Mouse (Mus musculus) limb, embryonic 12.5 days (tissue): ENCODE data around the gene Rims1. TPM values are rescaled to one million over a fixed set of nuclear protein-coding genes. Genes with fewer than 3 reads are reported as not detected.

Experiments
- ATAC-seq: fragments of 200-750 bp; cut with Nextera tagmentation; 2 replicates; pipeline ENCODE4 v1.8.0; 2017; ENCODE audit warnings: low read depth, moderate TSS enrichment; ENCODE audit not compliant: insufficient number of reproducible peaks, insufficient read depth, low FRiP score, low TSS enrichment
- H3K27ac ChIP-seq: fragments of 300-500 bp; sonication (generic); 2 replicates; pipeline ENCODE4 v1.5.1; 2016; ENCODE audit warnings: mild to moderate bottlenecking, moderate library complexity
- H3K27me3 ChIP-seq: fragments of 300-500 bp; sonication (generic); 2 replicates; pipeline ENCODE4 v1.6.1; 2016; ENCODE audit warnings: mild to moderate bottlenecking, moderate library complexity
- H3K36me3 ChIP-seq: fragments of 300-500 bp; sonication (generic); 2 replicates; pipeline ENCODE4 v1.6.1; 2016; ENCODE audit warnings: mild to moderate bottlenecking, moderate library complexity
- H3K4me1 ChIP-seq: fragments of 300-500 bp; sonication (generic); replicated peaks from 2 replicates; pipeline ENCODE4 v1.6.1; 2016
- H3K4me2 ChIP-seq: fragments of 300-500 bp; sonication (generic); 2 replicates; pipeline ENCODE4 v1.6.1; 2016; ENCODE audit warnings: mild to moderate bottlenecking, moderate library complexity
- H3K4me3 ChIP-seq: fragments of 300-500 bp; sonication (generic); replicated peaks from 2 replicates; pipeline ENCODE4 v1.5.1; 2016; ENCODE audit warnings: mild to moderate bottlenecking
- H3K9ac ChIP-seq: fragments of 300-500 bp; sonication (generic); replicated peaks from 2 replicates; pipeline ENCODE4 v1.6.1; 2016; ENCODE audit warnings: mild to moderate bottlenecking, moderate library complexity
- H3K9me3 ChIP-seq: fragments of 300-500 bp; sonication (generic); 2 replicates; pipeline ENCODE4 v1.6.1; 2016; ENCODE audit warnings: mild to moderate bottlenecking, moderate library complexity
- WGBS: fragments of 180-500 bp; shearing (Covaris S2); methylation state at CpG from one replicate; pipeline ENCODE4 v1.1.7; 2016; 5-methylcytosine and 5-hydroxymethylcytosine counted together
- polyA plus RNA-seq: library from polyadenylated mRNA; unstranded; fragments of >200 nt; fragmentation: Nextera tagmentation; extraction: Ambion mirVana; gene quantifications from 2 replicates; pipeline ENCODE4 v1.2.1, GENCODE M21; 2016

Gene Rims1
- polyA plus RNA-seq, 1 experiment from 2014 or later, result 2.3 TPM

DNA sequence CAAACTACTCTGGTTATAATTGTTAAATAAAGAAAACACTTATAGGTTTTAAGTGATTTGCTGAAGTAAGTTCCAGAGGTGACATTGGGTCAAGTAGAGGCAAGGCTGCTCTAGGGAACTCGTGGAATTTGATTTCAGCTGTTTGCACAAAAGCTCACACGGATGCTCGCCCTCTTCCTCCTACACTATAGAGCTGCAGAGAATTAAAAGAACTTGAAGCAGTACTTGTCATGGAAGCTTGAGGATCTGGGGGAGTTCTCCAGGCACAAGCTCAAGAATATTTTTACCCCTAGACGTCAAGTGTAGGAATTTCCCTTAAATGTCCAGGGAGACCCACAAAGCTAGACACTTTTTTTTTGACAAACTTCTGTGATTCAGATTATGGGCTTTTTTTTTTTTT is 42.4 kb downstream of the Rims1 start:
- H3K36me3 ChIP-seq, result no peaks in the 10 kb centered on the region
- 89% methylated on average over 4 of the region's 4 CpGs for WGBS
- H3K27ac ChIP-seq, result no peak overlapping the region
- H3K27me3 ChIP-seq, result no peaks in the 10 kb centered on the region
- no peaks in the 10 kb centered on the region for H3K4me1 ChIP-seq
- no peak overlapping the region for H3K4me3 ChIP-seq
- H3K9ac ChIP-seq, result no peak overlapping the region
- ATAC-seq, result no peak
- H3K9me3 ChIP-seq, result no peaks in the 10 kb centered on the region
- no peak overlapping the region for H3K4me2 ChIP-seq

DNA sequence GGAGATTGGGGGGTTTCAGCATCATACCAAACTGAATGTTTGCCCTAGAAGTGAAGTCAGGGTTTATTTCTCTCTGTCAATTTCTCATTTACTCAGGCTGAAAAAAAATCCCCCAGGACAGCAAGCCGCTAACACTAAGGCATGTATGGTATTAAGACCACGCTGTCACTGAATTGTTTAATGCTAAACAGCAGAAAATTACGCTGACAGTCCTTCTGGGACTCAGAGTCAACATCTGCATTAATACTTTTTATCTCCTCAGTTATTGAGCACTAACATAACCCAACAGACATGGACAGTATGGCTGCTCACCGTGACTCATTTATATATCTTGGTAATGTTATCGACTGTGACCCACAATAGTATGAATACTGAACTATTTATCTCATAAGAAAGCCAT is 43.0 kb downstream of the Rims1 start:
- H3K36me3 ChIP-seq, result no peaks in the 10 kb centered on the region
- ATAC-seq, result no peak
- WGBS, result 87% methylated on average over 5 of the region's 5 CpGs
- H3K4me2 ChIP-seq, result no peak overlapping the region
- no peaks in the 10 kb centered on the region for H3K4me1 ChIP-seq
- H3K27ac ChIP-seq, result no peak overlapping the region
- no peak overlapping the region for H3K4me3 ChIP-seq
- no peaks in the 10 kb centered on the region for H3K27me3 ChIP-seq
- no peaks in the 10 kb centered on the region for H3K9me3 ChIP-seq
- no peak overlapping the region for H3K9ac ChIP-seq

DNA sequence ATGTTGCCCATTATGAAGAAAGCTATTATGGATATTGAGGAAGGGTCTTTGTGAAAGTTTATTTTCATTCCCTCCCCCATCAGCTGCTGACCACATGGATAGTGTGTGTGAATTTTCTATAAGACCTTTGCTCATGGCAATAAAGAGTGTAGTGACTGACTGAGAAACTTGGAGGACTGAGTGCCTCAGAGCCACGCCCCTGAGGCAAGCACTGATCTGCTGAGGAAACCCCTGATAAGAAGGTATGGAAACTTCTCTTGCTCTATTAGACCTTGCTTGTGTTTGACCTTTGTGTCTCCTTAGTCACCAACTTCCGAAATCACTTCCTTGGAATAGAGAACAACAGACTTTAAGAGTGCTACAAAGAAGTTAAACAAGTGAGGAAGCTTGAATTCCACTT is 55.3 kb downstream of the Rims1 start:
- no peaks in the 10 kb centered on the region for H3K9me3 ChIP-seq
- no peaks in the 10 kb centered on the region for H3K36me3 ChIP-seq
- H3K27me3 ChIP-seq, result no peaks in the 10 kb centered on the region
- H3K27ac ChIP-seq, result no peak overlapping the region
- H3K4me1 ChIP-seq, result no peaks in the 10 kb centered on the region
- H3K4me3 ChIP-seq, result no peak overlapping the region
- H3K4me2 ChIP-seq, result no peak overlapping the region
- no peak overlapping the region for H3K9ac ChIP-seq
- ATAC-seq, result no peak
- 76% methylated on average over 2 of the region's 2 CpGs for WGBS

DNA sequence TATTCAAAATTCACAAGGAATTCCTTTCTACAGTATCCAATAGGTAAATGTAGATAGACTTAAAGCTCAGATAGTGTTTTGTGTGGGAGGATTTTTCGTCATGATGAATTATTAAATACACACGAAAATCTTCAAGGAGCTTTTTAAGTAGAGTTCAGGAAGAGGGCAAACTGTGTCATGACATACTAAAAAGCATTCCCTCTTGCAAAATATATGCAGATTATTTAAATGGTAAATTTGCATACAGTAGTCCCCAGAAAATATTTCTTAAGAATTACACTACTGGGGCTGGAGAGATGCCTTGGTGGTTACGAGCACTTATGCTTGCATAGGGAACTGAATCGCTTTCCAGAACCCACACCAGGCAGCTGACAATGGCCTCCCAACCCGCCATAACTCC is 61.1 kb downstream of the Rims1 start:
- Histone ChIP-seq H3K9ac (no peak overlapping the region), H3K27me3 (no peaks in the 10 kb centered on the region), H3K27ac (no peak overlapping the region), H3K9me3 (no peaks in the 10 kb centered on the region), H3K36me3 (no peaks in the 10 kb centered on the region), H3K4me1 (no peaks in the 10 kb centered on the region), H3K4me2 (no peak overlapping the region), H3K4me3 (no peak overlapping the region)
- WGBS, result 90% methylated on average over 5 of the region's 5 CpGs
- ATAC-seq, result no peak

DNA sequence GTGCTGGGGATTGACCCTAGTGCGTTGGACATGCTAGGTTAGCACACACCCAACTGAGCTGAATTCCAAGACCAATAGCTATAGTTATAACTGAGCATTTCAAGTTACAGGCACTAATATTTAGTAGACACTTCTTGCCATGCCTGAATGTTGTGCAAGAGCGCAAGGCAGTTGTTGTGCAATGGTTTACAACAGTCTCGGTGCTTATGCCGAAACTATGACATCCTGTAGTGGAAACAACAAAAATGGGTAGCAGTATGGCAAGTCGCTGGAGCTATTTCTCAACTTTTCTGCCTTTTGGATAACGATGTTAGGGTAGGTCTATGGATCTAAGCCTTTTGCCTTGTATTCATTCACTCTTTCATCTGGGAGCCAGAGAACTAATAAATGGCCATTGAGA is 68.3 kb downstream of the Rims1 start:
- H3K4me1 ChIP-seq, result no peaks in the 10 kb centered on the region
- H3K27ac ChIP-seq, result no peak overlapping the region
- H3K36me3 ChIP-seq, result no peaks in the 10 kb centered on the region
- no peak overlapping the region for H3K4me2 ChIP-seq
- WGBS, result 91% methylated on average over 6 of the region's 6 CpGs
- H3K9ac ChIP-seq, result no peak overlapping the region
- H3K27me3 ChIP-seq, result no peaks in the 10 kb centered on the region
- no peak for ATAC-seq
- no peak overlapping the region for H3K4me3 ChIP-seq
- no peaks in the 10 kb centered on the region for H3K9me3 ChIP-seq

DNA sequence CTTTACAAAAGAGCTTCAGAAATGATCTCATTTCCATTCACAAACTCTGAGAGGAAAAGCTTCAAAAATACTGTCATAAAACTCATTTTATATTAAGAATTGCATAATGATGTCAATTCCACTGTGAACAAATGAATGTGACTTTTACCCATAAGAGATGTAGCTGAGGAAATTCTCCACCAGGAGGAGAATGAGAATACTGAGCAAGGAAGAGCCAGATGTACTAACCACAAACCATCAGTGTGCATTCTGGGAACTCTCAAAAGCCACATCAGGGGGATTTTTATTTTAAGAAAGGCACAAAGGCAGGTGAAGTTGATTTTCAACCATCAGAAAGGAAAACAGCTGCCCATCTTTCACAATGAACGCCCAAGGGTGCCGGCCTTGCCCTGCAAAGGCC is 71.4 kb downstream of the Rims1 start:
- 94% methylated on average over 2 of the region's 2 CpGs for WGBS

DNA sequence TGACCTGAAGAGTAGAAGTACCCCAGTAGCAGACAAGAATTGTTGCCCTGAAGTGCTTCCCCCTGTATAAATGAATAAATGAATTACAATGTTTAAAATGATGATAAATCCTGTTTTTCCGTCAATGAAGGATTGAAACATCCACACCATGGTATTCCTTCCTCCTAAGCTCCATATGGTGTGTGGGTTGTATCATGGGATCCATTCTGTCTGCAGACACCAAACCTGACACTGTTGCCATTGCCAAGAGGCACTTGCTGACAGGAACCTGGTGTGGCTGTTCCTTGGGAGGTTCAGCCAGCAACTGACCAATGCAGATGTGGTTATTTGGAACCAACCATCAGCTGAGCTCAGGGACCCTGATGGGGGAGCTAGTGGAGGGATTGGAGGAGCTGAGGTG is 72.5 kb downstream of the Rims1 start:
- Histone ChIP-seq H3K4me2 (no peak overlapping the region), H3K27ac (no peak overlapping the region), H3K4me1 (no peaks in the 10 kb centered on the region), H3K9me3 (no peaks in the 10 kb centered on the region), H3K4me3 (no peak overlapping the region), H3K27me3 (no peaks in the 10 kb centered on the region), H3K9ac (no peak overlapping the region), H3K36me3 (no peaks in the 10 kb centered on the region)
- ATAC-seq, result no peak
- WGBS, result 89% methylated on average over 1 of the region's 1 CpGs

More for the DNA sequence above, 71.4 kb downstream of the Rims1 start:
- Histone ChIP-seq H3K27me3 (no peaks in the 10 kb centered on the region), H3K4me2 (no peak overlapping the region), H3K4me1 (no peaks in the 10 kb centered on the region), H3K36me3 (no peaks in the 10 kb centered on the region), H3K27ac (no peak overlapping the region), H3K9ac (no peak overlapping the region), H3K9me3 (no peaks in the 10 kb centered on the region), H3K4me3 (no peak overlapping the region)
- no peak for ATAC-seq

DNA sequence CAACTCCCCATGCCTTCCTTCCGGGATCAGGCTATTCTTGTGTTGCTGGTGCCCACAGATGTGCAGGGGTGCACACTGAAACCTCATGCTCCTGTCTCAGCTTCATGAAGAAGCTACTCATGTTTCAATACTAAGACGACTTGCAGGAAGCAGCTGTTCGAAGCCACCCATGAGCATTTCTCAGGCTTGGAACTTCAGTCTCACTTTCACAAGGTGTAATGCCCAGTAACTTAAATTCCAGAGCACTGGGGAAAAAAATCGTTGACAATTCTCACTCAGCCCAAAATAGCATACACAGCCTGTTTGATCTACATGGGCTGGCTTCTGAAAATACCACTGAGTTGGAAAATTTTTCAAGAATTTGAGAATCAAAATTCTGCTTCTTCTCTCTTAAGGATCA is 77.6 kb downstream of the Rims1 start:
- Histone ChIP-seq H3K4me3 (no peak overlapping the region), H3K4me1 (no peaks in the 10 kb centered on the region), H3K9me3 (no peaks in the 10 kb centered on the region), H3K36me3 (no peaks in the 10 kb centered on the region), H3K27me3 (no peaks in the 10 kb centered on the region), H3K4me2 (no peak overlapping the region), H3K27ac (no peak overlapping the region), H3K9ac (no peak overlapping the region)
- WGBS, result 74% methylated on average over 4 of the region's 4 CpGs
- no peak for ATAC-seq

DNA sequence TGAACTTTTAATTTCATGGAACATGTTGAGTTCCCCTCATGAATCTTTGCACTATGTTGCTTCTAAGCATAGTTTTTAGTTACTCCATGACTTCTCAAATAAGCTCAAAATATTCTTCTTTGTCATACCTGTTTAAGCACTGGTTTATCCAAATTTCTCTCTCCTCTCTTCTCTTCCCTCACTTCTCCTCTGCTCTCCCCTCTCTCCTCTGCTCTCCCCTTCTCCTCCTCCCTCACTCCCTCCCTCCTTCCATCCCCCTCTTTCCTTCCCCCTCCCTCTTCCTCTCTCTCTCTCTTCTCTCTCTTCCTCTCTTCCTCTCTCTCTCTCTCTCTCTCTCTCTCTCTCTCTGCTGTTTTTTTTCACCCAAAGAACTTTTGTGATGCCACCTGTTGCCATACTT is 84.1 kb downstream of the Rims1 start:
- ATAC-seq, result no peak
- Histone ChIP-seq H3K9me3 (no peaks in the 10 kb centered on the region), H3K4me3 (no peak overlapping the region), H3K27me3 (no peaks in the 10 kb centered on the region), H3K4me2 (no peak overlapping the region), H3K4me1 (no peaks in the 10 kb centered on the region), H3K9ac (no peak overlapping the region), H3K27ac (no peak overlapping the region), H3K36me3 (no peaks in the 10 kb centered on the region)

DNA sequence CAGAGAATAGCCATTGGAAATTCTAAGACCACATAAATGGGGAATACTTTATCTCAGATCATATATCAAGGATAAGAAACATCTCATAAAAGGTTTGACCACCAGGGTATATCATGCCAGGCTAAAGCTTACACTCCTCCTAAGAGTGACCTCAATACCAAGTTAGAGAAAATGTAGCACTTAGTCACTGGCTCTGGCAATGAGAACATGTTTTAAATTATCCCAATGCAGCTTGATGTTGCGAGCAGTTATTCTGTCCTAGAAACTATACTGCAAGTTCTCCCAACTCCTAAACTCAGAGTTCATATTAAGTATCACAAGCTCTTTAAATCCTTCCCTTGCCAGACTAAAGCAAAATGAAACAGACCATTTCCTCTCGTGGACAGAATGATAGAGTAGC is 85.1 kb downstream of the Rims1 start:
- no peaks in the 10 kb centered on the region for H3K9me3 ChIP-seq
- no peaks in the 10 kb centered on the region for H3K36me3 ChIP-seq
- WGBS, result 67% methylated on average over 2 of the region's 2 CpGs
- no peaks in the 10 kb centered on the region for H3K27me3 ChIP-seq
- H3K27ac ChIP-seq, result no peak overlapping the region
- H3K9ac ChIP-seq, result no peak overlapping the region
- H3K4me2 ChIP-seq, result no peak overlapping the region
- no peak overlapping the region for H3K4me3 ChIP-seq
- no peak for ATAC-seq
- H3K4me1 ChIP-seq, result no peaks in the 10 kb centered on the region

DNA sequence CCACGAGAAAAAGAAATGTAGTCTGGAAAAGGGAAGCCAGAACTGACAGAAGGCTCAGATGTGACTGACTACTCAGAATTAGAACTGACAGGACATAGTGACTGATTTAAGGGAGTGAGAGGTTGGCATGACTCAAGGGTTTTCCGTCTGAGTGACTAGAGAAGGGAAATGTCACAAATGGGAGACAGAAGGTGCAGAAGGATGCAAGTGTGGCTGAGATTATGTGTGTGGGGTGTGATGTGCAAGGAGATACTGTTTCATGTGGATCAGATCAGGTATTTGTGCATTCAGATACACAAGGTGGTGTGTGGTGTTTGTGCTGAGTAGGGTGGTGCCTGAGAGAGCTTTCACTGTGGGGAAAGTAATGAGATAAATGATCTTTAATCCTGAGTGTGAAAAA is 96.3 kb downstream of the Rims1 start:
- Histone ChIP-seq H3K9me3 (no peaks in the 10 kb centered on the region), H3K27ac (no peak overlapping the region), H3K4me1 (no peaks in the 10 kb centered on the region), H3K4me3 (no peak overlapping the region), H3K36me3 (no peaks in the 10 kb centered on the region), H3K4me2 (no peak overlapping the region), H3K27me3 (no peaks in the 10 kb centered on the region), H3K9ac (no peak overlapping the region)
- ATAC-seq, result no peak
- WGBS, result 66% methylated on average over 2 of the region's 2 CpGs

DNA sequence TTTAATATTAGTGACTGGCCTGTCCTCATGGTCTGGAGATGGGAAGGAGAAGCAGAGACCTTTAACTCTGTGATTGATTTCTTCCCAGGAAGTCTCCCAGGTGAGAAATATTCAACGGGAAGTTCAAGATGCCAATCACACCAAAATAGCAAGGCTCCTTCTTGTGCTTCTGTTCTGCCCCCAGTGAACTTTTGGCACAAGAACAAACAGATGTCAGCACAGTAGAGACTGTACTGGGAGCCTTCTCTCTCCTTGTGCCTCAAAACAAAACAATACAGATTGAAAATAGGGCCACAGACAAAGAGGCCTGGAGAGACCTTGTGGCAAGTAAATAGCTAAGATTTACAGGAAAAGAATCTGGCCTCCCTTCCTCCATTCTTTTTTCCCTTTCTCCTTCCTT is 110.7 kb downstream of the Rims1 start:
- H3K27ac ChIP-seq, result no peak overlapping the region
- no peak overlapping the region for H3K9ac ChIP-seq
- H3K36me3 ChIP-seq, result no peaks in the 10 kb centered on the region
- no peaks in the 10 kb centered on the region for H3K27me3 ChIP-seq
- no peaks in the 10 kb centered on the region for H3K9me3 ChIP-seq
- H3K4me2 ChIP-seq, result no peak overlapping the region
- no peaks in the 10 kb centered on the region for H3K4me1 ChIP-seq
- WGBS, result 33% methylated on average over 1 of the region's 1 CpGs
- ATAC-seq, result no peak
- no peak overlapping the region for H3K4me3 ChIP-seq
